Mouse (Mus musculus): ENCODE measurements at regions not wholly inside any gene's neighbourhood (a gene's known extent, or its start where the extent isn't known, plus 50 kb on each side); places are given as distances from the start of the nearest gene placed in this dataset.

GRCm38 (mm10) chr8:103188720-103189498, 403.5 kb upstream of the Cdh11 start:
- TF ChIP-seq CTCF (IDR thresholded peaks at IDR 0.05; ENCODE audit: low read depth, low read length), result no peak
- TF ChIP-seq GATA1 (IDR thresholded peaks at IDR 0.05; ENCODE audit: borderline replicate concordance, low read length), result no peak
- no peak for TF ChIP-seq TAL1 (conservative IDR thresholded peaks at IDR 0.05; ENCODE audit: low read depth, low read length)
- no peak for TF ChIP-seq GATA2 (IDR thresholded peaks at IDR 0.05; ENCODE audit: borderline replicate concordance, low read depth, low read length)
- TF ChIP-seq POLR2AphosphoS5 (IDR thresholded peaks at IDR 0.05; ENCODE audit: insufficient replicate concordance, low read depth, low read length), result no peak

All from G1E (cell line).